Mouse (Mus musculus): ENCODE measurements at regions not wholly inside any gene's neighbourhood (a gene's known extent, or its start where the extent isn't known, plus 50 kb on each side); places are given as distances from the start of the nearest gene placed in this dataset.

GRCm38 (mm10) chr5:77487837-77488827, 80.3 kb upstream of the Igfbp7 start:
- DNase-seq (ENCODE audit: low read depth, low spot score), result no peak

DNA sequence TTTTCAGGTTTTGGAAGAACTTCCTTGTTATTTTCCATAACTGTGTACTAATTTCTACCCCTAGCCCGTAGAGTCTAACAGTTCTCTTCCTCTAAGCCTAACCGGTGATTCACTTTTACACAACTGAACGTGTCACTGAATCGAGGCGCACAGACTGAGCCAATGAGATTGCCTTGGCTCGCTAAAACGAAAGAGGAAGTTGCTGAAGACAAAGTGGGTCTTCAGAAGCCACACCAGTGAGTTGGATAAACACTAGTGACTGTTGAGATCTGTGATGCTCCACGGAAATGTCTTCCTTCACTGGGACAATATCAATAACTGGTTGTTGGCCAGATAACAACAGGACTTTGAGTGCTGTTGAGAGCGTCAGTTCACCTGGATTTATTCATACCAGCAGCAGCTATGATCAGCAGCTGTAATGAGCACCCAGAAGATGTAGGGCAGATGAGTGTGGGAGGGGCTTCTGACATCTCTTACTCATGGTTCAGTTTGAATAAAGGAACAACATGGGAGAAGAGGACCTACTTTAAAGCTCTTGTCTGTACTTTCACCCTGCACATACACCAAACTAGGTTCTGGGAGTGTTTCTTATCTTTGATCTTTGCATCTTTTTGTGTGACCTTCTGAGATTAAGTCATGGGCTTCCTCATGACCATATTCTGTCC, 75.3 kb upstream of the Igfbp7 start:
- DNase-seq (ENCODE audit: low read depth, low spot score), result no peak

DNA sequence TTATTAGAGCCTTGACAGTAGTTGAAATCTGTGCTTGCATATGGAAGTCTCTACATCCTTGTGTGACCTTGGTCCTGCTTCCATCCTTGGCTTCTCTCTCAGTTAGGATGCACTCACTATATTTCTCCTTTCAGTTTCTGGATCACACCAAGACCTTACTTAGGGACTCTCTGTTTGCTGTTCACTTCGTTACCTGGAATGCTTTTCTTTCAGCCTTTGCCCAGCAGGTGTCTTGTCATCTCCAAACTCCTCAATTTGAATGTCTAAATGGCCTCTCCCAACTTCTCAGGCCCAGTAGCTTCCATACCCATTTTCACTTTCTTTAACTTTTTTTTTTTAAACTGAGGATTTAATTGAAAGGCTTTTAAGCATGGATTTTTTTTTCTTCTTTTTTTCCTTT, 74.0 kb upstream of the Igfbp7 start:
- DNase-seq (ENCODE audit: low read depth, low spot score), result no peak

DNA sequence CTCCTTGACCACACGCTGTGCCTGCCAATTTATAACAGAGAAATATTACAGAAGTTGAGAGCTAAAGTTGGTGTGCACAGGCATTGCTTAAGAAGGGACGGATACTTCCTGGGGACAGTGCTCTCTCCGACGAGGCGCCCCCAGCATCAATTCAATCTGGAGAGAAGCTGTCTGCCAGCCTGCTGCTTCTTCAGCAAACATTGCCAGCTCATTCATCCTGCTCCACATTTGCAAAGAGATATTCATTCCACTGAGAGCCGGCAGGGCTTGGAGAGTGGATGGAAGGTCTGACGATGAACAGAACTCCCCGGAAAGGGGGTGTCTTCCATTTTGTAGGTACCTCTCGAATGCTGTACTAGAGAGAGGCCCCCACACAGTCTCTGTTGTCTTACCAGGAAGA, 70.0 kb upstream of the Igfbp7 start:
- DNase-seq (ENCODE audit: low read depth, low spot score), result no peak

- DNase-seq (ENCODE audit: low read depth, low spot score), result no peak
Measured at GRCm38 (mm10) chr5:77473896-77474486, 66.2 kb upstream of the Igfbp7 start.

GRCm38 (mm10) chr5:77469236-77469766, 61.5 kb upstream of the Igfbp7 start:
- DNase-seq (ENCODE audit: low read depth, low spot score), result no peak

DNA sequence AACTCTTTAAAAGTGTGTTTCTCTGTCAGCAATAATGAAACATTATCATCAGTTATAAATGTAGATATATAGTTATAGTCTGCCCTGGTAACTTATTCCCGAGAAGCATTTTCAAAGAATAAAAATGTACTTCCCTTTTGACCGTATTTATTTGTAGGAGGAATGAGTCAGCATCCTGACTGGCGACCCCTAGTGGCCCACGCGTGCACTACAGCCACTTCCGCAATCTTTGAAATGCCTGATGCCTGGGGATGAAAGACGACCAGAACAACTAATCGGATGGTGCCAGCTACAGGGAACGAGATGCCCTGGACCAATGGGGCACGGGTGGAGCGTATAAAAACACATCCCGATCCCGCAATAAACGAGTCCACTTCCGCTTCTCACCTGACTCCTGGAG, 60.6 kb upstream of the Igfbp7 start:
- DNase-seq (ENCODE audit: low read depth, low spot score), result peak; percentile 46

- DNase-seq (ENCODE audit: low read depth, low spot score), result peak; percentile 60
Measured at GRCm38 (mm10) chr5:77464851-77465548, 57.2 kb upstream of the Igfbp7 start.

- DNase-seq (ENCODE audit: low read depth, low spot score), result peak; percentile 66
Measured at GRCm38 (mm10) chr5:77459896-77460717, 52.3 kb upstream of the Igfbp7 start.
